Mouse (Mus musculus) embryo, embryonic 11 days (tissue): ENCODE measurements around the gene Dlx4.

Experiments
- DNase-seq: peaks from one replicate; pipeline ENCODE4 v3.0.0-alpha.2; 2015

The Dlx4 gene

DNA sequence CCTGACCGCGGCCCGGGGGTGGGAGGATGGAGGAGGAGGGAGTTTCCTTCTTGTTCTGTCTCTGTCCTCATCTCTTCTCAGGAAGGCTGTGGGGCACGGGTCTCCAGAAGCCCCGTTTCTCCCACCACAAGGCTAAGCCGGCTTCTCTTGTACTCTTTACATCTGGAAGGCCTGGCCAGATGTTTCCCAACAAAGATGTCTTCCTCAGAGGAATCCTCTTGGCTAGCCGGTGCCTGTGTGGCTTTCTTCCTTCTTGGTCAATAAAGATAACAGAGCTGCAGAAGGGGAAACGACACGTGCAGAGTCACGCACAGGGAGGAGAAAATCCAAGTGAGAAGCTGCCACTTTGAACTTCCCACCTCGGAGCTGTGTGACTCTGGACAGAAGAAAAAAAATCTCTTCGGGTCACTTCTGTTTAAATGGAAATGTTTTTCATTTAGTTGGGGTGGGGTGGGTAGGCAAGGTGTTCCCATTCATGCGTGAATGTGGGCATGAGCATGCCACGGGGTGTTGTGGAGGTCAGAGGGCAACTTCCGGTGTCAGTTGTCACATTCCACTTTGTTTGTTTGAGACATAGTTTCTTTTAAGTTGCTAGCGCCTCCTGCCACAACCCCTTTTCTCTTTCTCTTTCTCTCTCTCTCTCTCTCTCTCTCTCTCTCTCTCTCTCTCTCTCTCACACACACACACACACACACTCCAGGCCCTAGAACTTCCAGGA, 44.8 kb downstream of the Dlx4 start:
- no peak for DNase-seq

DNA sequence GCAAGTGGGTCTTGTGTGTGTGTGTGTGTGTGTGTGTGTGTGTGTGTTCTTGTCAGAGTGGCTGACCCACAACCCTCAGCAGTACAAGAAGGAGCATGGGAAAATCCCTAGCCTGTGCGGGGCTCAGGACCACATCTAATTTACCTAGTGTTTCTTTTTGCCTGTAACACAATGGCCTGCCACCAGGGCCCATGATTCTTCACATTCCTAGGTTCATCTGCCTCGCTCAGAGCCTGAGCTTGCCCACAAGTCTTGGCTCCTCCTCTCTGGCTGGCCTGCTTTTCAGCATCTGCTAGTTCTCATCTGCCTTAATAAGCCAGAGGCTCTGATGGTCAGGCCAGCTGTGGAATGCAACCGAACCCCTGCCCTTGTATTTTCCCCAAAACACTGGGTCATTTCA, 45.7 kb downstream of the Dlx4 start:
- DNase-seq: peak; percentile 46

DNA sequence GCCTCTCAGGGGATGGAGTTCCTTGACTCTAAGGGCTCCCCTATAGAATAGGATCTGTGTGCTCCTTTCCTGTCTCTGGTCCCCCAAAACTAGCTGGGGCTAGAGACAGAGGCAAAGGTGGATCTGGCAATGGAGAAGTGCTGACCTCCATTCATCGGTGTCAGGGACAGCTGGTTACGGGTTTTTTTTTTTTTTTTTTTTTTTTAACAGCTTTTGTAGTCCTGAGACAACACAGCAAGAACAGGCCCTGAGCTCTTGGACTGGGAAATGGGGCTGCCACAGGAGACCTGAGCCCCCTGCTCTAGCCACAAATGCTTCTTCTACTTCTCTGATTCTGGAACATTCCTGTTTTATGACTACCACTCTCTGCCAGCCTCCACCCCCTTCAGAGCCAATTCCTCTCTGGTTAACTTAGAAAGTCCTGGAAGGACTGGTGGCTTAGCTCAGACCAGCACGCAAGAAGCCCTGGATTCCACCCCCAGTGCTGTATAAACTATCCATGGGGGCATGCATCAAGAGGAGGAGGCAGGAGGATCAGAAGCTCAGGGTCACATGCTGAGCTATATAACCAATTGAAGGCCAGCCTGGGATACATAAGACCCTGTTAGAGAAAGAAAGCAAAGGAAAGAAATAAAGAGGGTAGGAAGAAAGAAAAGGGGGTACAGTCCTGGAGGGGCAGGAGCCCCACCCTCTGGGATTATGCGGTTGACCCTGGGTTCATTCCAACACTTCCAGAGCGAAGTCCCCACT, 47.5 kb downstream of the Dlx4 start:
- no peak for DNase-seq

DNA sequence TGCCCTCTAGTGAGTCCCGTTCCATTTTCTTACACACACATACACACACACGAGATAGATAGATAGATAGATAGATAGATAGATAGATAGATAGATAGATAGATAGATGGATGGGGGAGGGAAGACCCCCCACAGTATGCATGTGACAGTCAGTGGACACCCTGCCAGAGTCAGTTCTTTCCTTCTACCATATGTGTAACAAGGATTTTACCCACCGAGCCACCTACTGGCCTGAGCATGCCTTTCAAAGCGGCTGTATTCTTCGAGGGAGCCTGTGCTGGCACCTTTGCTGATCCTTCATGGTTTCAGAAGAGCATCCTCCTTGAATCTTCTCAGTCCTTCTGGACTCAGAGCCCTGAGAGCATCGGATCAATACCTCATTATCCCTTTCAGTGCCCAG, 48.2 kb downstream of the Dlx4 start:
- DNase-seq: no peak

DNA sequence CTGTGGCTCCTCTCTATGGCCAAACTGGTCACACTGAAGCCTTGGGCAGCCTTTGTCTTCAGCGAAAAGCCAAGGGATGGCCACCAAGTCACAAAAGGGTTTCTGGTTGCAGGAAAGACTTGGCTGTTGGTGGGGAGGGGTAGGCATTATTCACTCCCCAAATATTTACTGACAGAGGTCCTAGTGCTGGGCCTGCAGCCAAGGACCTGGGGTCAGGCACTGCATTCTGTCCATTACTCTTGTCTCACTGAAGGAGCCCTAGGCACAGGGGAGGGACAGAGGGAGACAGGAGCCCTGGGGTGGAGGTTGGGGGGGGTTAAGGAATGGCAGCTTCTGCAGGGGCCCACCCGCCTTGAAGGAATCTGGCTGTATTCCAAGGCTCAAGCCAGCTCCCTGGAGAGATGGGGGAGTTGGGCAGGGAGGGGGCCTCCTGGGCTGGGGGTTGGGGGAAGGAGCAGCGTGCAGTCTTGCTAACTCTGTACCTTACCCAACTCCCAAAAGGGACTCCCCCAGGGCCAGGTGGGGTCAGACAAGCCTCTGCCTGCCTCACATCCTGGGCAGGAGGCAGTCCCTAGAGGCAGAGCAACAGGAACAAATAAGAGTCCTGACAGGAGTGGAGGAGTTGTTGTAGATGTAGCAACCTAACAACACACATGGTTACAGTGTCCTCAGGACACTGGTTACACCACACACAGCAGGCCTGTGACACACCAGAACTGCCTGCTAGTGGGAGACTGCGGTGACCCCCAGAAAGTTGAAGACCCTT, 49.3 kb downstream of the Dlx4 start:
- DNase-seq: peak; percentile 32

DNA sequence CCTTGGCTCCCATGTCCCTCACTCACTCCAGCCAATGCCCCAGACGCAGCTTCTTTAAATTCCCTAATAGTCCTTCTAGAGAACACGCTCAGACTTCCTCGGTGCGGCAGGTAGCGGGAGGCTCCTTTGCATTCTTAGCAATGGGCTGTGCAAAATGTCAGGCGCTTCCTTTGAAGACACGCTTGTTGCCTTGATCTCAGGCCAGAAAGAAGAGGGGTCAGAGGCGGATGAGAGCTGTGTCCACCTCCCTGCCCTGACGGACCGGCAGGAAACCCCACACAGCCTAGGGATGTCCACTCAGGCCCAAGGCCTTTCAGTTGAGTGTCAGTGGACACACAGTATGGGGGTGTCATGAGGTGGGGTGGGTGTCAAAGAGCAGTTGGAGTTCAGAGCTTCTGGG, 50.5 kb downstream of the Dlx4 start:
- no peak for DNase-seq

DNA sequence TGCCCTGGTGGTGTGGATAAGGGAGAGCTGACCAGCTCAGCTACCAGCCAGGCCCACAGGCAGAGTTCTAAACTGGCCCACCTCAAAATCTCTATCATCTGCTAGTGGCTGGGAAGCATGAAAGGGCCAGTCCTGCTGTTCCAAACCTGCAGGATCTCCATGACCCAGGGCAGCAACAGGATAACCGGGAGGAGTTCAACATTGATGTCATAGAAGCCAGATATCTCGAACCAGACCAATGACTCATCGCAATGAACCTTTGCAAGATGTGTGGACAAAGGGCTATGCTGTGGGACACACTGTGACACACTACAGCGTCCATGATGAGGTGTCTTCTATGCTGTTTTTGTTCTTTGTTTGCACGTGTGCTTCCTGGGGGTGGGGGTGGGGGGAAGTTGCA, 53.0 kb downstream of the Dlx4 start:
- DNase-seq: no peak
